Mouse (Mus musculus): ENCODE results near the gene Wwtr1. TPM values are rescaled to one million over a fixed set of nuclear protein-coding genes. Genes with fewer than 3 reads are reported as not detected.

Wwtr1 gene
- polyA plus RNA-seq, 1 experiment from 2014 or later = 17.7 TPM

Small RNA genes within 50 kb of the gene (microRNA-seq; reads per million reads assigned to microRNA genes)
- gene Mir6377 = not detected

Other genes starting within 250 kb of the Wwtr1 start
- gene Tm4sf4, start 150.6 kb downstream of the Wwtr1 start, polyA plus RNA-seq (2014; fragmentation: Nextera tagmentation; extraction: Ambion mirVana) = 0.21 and 0.51 TPM in 2 replicates
- 82.2 and 97.4 TPM in 2 replicates for gene Commd2, start 75.8 kb upstream of the Wwtr1 start, polyA plus RNA-seq (2014; fragmentation: Nextera tagmentation; extraction: Ambion mirVana)
- 0.07 TPM in 1 of 2 replicates, not detected in the other for gene Ankub1, start 116.9 kb upstream of the Wwtr1 start, polyA plus RNA-seq (2014; fragmentation: Nextera tagmentation; extraction: Ambion mirVana)
- gene Rnf13, start 160.2 kb upstream of the Wwtr1 start, polyA plus RNA-seq (2014; fragmentation: Nextera tagmentation; extraction: Ambion mirVana) = 69.6 and 78.8 TPM in 2 replicates

All from kidney, embryonic 14.5 days (tissue).